Mouse (Mus musculus) cerebellum, adult 2 months (tissue): Measurements from ENCODE around the gene Pithd1.

Source experiments
- CTCF ChIP-seq: fragments of 200-500 bp; IDR thresholded peaks from 2 replicates; pipeline ENCODE4 v1.5.1; 2011; ENCODE audit warnings: low read depth, mild to moderate bottlenecking, control low read depth, low read length, moderate library complexity, borderline replicate concordance; ENCODE audit not compliant: insufficient read depth
- POLR2A ChIP-seq: fragments of 200-500 bp; IDR thresholded peaks from 2 replicates; pipeline ENCODE4 v1.6.1; 2011; ENCODE audit warnings: low read length, control low read depth, borderline replicate concordance; ENCODE audit not compliant: insufficient read depth

- TF ChIP-seq CTCF (no peak), POLR2A (no peak)
These were observed 41.1 kb upstream of the Pithd1 start for GRCm38 (mm10) chr4:136028132-136028564.
